Mouse (Mus musculus) embryonic stem cell, embryonic (primary cell): Measurements from ENCODE around the gene Unc80.

Experiments used
- CTCF ChIA-PET, 4 experiments: fragments of 300-600 bp in 2 of 4; fragments of 350-600 bp in 2 of 4; sonication (Branson Sonifier 250); formaldehyde crosslinking; loops; one replicate each; lab custom pipeline; 2022; ENCODE audit warnings: inconsistent platforms in 2 of 4; lab: Charles Lee
- POLR2A ChIA-PET, 4 experiments: fragments of 300-600 bp in 2 of 4; fragments of 350-600 bp in 2 of 4; sonication (Branson Sonifier 250); formaldehyde crosslinking; loops; one replicate each; lab custom pipeline; 2022; ENCODE audit warnings: antibody characterized with exemption in 4 of 4, inconsistent platforms in 1 of 4; lab: Charles Lee

The Unc80 gene

DNA sequence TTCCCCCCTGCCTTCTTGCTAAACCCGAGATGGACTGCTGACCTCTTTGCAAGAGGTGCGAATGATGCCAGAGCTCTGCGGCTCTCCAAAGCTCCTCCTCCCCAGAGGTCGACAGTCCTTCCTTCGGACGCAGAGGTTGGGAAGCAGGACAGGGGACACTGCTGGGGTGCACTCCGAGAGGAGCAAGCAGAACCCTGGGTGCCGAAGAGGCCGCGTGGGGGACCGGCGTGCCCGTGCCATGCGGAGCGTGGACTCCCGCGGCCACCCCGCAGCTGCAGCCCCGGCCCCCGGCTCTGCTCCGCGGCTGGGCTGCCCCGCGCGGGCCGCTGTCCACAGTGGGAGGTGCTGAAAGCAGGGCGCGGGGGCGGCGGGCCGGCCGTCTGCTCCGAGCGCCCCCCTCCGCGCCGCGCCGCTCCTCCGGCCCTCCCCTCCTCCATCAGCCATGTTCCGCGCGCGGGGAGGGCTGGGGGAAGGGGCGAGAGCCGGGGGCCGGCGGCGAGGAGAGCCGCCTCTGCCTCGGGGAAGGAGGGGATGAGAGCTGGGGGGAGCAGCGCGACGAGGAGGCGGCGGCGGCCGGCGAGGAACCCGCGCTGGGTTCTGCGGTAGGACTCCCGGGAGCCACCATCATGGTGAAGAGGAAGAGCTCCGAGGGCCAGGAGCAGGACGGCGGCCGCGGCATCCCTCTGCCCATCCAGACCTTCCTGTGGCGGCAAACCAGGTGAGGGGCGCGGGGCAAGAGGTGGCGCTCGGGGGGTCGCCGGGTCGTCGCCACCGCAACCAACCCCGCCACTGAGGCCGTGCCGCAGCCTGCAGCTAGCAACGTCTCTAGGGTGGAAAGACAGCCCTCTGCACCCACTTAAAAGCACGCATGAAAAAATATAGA, at the start of gene Unc80:
TSS of gene Unc80 (plus strand) at position 547 of the 883 bp plus-strand sequence.
- POLR2A ChIA-PET = interaction anchor here in 2 of 4 experiments (0.6 to 0.8 kb wide), 2 partner anchors 18 to 228 kb away, joined by 3 read pairs; no protein-coding TSS in a partner anchor
- CTCF ChIA-PET = interaction anchor here in 3 of 4 experiments (0.5 to 0.6 kb wide), 3 partner anchors 101 to 428 kb away, joined by 3 read pairs; no protein-coding TSS in a partner anchor

DNA sequence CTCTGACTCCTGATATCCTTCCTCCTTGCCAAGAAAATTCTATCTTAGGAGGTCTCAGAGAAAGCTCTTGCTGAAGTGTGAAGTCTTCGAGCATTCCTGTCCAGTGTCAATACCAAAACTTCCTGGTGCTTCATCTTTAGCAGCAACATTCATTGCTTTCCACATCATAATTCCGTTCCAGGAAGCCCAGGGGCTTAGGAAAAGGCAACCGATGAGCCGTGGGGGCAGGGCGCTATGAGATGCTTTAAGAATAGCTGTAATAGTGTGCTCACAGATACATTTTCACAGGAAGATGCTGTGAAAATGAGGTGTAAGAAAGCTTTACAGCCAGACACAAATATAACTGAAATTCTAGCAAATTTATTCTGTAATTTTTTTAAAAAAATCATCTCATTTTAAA, 42.1 kb upstream of the Unc80 start:
- ChIA-PET POLR2A (no interaction called here), CTCF (interaction anchor here in 1 of 4 experiments (0.5 kb wide), 1 partner anchor 479 kb away, joined by 3 read pairs; no protein-coding TSS in a partner anchor)

DNA sequence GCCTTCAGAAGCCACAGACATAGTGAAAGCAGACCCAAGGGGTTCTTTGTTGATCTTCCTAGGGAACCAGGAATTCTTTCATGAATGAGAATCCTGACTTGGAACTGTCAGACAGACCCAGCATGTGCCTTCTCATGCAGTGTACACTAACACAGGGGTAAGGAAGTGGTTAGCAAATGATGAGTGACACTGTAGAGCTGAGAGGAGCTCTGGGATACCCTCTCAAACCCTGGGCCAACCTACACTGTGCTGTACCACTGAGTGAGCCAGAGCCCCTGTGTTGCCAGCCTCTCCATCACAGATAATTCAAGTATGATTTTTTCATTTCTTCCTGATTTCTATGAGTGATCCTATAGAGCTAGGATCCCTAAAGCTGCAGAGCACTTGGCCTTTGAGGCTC, 37.2 kb upstream of the Unc80 start:
- CTCF ChIA-PET = no interaction called here
- POLR2A ChIA-PET = interaction anchor here in 1 of 4 experiments (0.6 kb wide), 1 partner anchor 304 kb away, joined by 3 read pairs; no protein-coding TSS in a partner anchor

DNA sequence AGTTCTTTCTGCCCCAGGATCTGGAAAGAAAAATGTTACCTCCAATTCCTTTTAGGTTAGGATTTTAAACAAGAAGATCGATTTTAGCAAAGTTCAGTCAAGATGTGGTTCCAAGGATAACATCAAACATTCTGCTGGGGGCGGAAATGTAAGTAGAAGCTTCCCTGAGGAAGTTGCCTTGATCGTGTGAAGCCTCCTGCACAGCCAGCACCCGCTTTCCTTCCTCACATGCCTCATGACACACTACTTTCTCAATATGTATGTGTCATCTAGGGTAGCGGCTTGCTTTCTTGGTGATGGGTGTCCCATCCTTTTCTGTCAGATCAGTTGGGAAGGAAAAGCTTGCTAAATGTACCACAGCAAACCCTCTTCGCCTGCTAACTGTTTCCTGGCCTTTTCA, 36.7 kb upstream of the Unc80 start:
- POLR2A ChIA-PET = interaction anchor here in 1 of 4 experiments (0.6 kb wide), 1 partner anchor 304 kb away, joined by 3 read pairs; no protein-coding TSS in a partner anchor
- CTCF ChIA-PET = no interaction called here

DNA sequence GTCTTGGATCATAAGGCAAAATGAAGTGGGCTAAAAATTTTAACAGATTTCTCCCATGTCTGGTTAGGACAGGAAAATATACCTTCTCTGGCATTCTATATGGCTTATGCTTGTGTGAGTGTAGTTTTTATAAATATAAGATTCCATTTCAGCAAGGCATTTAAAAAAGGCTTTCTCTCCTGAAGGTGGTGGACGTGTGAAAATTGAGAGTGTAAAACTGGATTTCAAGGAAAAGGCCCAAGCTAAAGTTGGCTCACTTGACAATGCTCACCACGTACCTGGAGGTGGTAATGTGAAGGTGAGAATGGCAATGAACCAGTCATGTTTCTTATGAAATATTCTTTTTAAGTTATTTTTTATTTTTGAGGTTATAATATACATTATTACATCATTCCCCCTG, 30.1 kb upstream of the Unc80 start:
- ChIA-PET CTCF (no interaction called here), POLR2A (interaction anchor here in 1 of 4 experiments (0.6 kb wide), 1 partner anchor 18 kb away, joined by 5 read pairs; no protein-coding TSS in a partner anchor)

DNA sequence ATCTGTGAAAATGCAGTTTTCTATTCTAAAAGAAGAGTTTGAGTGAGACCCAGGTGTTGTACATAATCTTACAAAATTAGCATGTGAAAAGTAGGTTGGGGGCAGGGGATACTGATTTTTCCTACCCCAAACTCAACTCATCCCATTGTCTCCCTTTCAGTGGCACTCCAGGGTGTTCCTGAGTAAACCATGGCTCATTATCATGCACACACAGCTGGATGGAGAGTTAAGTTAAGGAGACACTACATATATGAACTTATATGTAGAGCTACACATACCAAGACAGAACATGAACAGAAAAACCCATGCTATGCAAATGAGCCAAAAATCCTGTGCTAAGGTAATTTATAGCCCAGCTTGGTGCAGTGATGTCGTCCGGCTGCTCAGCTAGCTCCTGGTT, 25.2 kb upstream of the Unc80 start:
- ChIA-PET POLR2A (no interaction called here), CTCF (no interaction called here)

DNA sequence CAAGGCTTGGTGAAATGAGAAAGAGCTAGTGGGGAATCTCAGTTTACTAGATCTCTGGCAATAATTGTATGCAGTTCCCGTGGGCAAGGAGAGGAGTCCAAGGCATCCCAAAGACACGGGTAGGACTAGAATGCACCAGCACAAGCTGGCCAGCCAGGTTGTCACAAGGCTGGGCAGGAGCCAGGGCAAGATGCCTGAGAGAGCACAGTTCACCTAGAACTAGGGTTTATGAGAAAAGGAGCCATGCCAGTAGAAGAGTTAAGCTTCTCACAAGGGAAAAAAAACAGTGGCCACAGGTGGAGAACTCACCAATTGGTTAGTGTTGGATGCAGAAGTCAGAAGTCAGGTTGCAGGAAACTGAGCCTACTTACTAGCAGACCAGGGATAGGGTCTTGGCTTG, 18.7 kb upstream of the Unc80 start:
- ChIA-PET POLR2A (no interaction called here), CTCF (no interaction called here)

DNA sequence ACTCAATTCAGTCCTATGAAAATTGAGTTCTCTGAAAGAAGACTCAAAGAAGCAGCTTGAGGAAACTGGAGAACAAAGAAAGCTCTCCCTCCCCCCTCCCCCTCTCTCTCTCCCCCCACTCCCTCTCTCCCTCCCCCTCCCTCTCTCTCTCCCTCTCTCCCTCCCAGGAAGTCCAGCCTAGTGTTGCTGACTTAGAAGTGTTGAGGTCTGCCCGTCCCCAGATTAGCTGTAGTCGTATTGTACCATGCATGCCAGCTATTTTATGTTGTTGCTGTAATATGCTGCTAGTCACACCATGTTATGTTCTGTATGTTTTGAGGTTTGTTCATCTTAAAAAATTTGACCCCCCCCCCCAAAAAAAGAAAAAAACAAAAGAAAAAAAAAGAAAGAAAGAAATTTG, 11.6 kb upstream of the Unc80 start:
- POLR2A ChIA-PET = interaction anchor here in 2 of 4 experiments (0.6 kb wide), 2 partner anchors 18 to 255 kb away, joined by 3 to 5 read pairs; no protein-coding TSS in a partner anchor
- CTCF ChIA-PET = no interaction called here

DNA sequence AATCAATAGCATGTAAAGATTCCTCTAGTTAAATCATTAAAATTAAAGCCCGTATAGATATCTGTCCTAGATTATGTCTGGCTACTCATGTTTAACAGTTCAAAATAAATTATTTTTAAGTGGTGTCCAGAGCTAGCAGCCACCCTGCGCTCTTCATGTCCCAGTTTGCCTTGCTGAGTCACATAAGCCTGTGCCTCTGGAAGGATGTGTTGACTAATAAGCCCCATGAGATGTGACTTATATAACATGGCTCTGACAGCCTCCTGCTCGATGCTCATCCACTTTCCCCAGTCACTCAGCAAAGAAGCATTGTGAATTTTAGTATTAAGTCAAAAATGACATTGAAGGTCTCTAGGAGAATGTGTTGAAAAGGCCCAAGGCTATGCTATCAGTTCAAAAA, 10.4 kb upstream of the Unc80 start:
- CTCF ChIA-PET = no interaction called here
- POLR2A ChIA-PET = interaction anchor here in 1 of 4 experiments (0.6 kb wide), 1 partner anchor 93 kb away, joined by 3 read pairs; no protein-coding TSS in a partner anchor

DNA sequence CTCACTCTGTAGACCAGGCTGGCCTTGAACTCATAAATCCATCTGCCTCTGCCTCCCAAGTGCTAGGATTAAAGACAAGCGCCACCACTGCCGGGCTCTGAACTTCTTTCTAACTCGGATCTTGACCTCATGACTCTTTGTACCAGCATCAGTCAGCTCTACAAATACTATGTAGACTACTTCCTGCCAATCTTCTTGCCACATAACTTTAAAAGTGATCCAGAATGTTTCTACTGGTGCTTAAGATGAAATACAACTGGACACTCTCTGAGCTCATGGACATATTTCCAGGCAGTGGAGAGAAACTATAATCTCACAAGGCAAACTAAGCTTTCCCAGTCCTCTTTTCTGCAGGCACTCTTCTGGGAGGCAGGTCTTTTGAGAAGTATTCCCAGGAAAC, 8.8 kb upstream of the Unc80 start:
- ChIA-PET POLR2A (interaction anchor here in 1 of 4 experiments (0.8 kb wide), 1 partner anchor 8 kb away, joined by 3 read pairs; no protein-coding TSS in a partner anchor), CTCF (no interaction called here)

DNA sequence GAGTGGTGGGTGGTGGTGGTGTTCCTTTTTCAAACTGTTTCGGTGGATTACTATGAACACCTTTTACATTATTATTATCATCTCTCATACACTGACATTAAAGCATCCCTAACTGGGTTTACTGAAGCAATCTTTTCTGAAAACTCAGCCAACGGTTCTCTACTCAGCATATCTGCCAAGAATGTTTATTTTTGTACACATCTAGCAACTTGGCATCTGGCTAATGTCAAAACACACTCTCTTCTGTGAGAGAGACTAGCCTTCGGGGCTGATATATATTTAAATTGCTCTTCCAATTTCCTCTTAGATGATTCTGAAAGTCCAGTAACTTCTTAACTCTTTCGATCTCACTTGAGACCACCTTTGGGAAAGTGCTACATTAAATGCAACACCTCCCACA, 7.3 kb upstream of the Unc80 start:
- ChIA-PET POLR2A (no interaction called here), CTCF (no interaction called here)

DNA sequence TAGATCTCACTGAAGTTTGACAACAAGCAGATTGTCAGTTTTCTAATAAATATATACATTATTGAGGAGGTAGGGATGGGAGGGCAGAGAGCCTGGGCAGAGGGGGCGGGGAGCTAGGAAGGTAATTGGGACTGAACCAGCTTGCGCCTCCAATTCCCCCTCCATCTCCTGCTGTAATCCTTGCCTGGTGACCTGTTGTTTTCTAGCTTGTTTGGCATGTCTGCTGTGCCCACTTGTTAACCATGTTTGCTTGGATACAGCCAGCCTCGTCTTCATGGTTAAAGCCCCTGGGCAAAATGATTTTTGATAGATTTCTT, 495 bp downstream of the Unc80 start:
- CTCF ChIA-PET = interaction anchor here in 2 of 4 experiments (0.5 to 0.6 kb wide), 2 partner anchors 384 to 428 kb away, joined by 3 read pairs; no protein-coding TSS in a partner anchor
- POLR2A ChIA-PET = no interaction called here

DNA sequence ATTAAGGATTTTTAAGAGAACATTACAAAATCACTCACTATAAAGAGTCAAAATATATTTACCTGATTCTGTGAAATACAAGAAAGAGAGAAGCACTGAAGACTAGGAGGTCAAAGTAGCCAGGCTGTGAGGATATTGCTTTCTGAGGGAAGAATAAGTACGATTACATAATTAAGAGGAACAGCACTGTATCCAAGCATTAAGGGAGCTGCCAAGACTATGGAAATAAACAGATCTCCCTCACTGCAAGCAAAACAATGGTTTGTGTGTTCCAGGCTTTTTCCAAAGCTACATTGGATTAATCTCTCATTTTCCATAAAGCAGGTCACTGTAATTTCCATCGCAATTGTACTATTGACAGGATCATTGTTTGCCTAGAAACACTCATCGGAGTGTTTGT, 14.6 kb downstream of the Unc80 start:
- ChIA-PET CTCF (no interaction called here), POLR2A (no interaction called here)

DNA sequence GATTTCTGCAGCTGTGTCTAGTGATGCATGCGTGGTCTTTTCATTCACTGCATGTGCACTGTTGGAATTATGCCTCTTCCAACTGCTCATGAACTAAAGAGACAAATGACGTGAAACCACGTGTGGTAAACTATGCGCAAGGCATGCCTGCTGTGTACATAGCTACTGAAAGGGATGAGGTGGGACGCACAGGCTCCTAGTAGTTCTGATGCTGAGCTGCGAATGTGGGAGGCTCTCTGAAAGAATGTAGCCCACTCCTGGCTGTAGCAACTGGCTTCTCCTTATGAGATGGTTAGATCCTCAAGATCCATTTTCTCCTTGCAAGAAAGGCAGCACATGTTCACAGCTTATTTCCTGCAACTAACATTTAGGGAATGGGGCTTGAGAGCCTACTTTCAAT, 24.9 kb downstream of the Unc80 start:
- POLR2A ChIA-PET = no interaction called here
- CTCF ChIA-PET = no interaction called here

DNA sequence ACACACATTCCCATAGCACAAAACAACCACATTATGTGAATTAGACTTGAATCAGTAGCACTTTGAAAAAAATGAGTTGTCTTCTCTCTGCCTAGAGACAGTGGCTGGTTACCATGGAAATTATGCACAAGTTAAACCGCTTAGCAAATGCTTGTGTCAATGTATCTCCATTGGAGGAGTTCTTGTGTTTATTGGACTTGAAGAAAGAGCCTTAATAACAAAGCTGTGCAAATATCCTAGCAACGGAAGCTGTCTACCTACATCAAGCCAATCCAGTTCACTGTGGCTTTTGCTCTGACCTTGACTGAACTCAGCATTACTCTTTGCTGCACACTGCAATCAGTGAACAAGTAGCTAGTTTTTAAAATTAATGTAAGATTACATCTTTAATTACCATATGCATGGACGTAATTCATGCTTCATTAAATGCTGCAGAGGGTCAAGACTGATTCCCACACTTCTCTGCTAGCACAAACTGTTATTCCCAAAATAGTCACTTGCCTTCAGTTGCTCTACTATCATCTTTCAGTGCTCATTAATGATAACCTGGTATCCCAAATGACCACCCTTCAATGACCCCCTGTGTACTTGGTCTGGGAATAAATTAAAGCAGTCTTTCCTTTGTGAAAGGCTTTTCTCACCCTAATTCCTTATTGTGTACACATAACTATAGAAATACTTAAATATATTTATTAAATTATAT, 27.3 kb downstream of the Unc80 start:
- CTCF ChIA-PET = no interaction called here
- POLR2A ChIA-PET = no interaction called here

DNA sequence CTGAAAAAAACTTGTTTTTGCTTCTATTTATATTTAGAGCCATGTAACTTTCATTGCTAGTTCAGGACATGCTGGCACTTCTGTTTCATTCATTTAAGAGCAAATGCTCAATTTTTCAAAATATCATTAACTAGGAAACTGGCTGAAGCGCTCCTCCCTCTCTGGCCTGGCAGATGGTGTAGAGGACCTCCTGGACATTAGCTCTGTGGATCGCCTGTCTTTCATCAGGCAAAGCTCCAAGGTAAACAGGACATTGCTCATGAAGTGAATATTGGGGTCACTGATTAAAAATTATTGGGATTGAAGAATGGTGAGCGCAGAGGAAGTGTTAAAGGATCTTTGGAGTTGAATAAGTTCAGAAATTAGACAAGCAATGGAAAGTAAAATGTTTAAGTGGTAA, 82.6 kb downstream of the Unc80 start:
- POLR2A ChIA-PET = no interaction called here
- CTCF ChIA-PET = no interaction called here

DNA sequence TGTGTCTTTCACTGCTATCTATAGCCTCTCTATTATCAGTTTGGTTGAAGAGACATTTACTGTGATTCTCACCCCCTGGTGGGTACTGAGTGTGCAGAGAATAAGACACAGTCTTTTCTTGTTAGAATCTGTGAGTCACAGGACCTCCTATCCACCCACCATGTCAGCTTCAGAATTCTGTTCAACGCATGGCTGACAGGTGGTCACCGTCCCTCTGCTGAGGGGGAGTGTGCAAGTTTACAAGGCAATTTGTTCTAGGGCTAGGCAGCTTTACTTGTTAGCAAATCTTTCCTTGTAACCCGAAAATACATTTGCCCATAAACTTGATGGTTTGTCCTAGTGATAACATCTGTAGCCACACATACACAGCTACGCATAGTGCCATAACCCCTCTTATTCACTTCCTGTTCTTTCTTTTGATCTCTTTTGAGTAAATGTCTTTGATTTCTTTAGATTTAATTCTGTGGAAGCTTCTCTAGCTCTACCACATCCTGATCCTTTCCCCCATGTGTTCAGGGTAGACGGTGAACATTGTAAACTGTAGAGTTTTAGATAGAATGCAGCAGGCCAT, 84.3 kb downstream of the Unc80 start:
- CTCF ChIA-PET = no interaction called here

DNA sequence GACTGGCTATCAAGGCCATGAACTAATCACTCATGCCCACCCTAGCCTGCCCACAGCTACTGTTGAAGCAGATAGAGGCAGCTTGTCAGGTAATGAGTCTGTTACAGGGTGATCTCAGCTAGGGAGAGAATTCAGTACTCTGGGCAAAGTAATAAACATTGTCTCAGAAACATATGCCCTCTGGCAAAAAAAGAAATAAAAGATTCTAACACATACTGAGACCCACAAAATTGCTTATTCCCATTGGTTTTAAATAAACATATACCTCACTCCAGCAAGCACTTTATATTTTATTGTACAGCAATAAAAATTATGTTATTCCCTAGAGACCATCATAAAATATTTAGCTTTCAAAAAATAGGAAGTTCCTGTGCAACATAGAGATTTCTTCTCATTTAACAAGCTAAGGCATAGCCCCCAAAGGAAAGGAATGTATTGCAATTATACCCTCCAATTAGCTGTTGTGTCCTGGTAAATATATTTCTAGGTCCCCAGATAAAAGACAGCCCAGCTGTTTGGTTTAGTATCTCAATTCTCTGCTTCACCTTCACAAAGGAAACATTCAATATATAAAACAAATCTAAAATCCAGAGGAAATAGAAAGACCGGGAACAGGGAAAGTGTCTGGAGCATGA, 93.6 kb downstream of the Unc80 start:
- POLR2A ChIA-PET = no interaction called here
- CTCF ChIA-PET = interaction anchor here in 1 of 4 experiments (0.6 kb wide), 1 partner anchor 12 kb away, joined by 3 read pairs; no protein-coding TSS in a partner anchor

More for the DNA sequence above, 84.3 kb downstream of the Unc80 start:
- POLR2A ChIA-PET = no interaction called here

DNA sequence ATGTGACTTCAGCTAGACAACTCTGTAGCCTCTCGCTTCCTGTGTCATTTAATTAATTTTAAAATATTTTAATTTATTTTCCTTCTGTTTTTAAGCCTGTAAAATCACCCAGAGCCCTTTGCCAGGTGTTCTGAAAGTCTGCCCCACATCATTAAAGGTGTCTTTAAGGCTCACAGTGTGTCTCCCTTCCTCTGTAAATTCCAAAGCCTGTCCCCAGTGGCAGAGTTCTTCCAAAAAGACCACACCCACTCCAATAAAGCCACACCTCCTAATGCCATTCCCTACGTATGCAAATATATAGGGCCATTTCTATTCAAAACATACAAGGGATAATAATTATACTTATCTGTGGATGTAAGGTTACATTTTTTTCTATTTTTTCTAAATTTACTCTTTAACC, 94.2 kb downstream of the Unc80 start:
- CTCF ChIA-PET = no interaction called here
- POLR2A ChIA-PET = no interaction called here
